Mouse (Mus musculus): ENCODE results near the gene Nphp1.

DNA sequence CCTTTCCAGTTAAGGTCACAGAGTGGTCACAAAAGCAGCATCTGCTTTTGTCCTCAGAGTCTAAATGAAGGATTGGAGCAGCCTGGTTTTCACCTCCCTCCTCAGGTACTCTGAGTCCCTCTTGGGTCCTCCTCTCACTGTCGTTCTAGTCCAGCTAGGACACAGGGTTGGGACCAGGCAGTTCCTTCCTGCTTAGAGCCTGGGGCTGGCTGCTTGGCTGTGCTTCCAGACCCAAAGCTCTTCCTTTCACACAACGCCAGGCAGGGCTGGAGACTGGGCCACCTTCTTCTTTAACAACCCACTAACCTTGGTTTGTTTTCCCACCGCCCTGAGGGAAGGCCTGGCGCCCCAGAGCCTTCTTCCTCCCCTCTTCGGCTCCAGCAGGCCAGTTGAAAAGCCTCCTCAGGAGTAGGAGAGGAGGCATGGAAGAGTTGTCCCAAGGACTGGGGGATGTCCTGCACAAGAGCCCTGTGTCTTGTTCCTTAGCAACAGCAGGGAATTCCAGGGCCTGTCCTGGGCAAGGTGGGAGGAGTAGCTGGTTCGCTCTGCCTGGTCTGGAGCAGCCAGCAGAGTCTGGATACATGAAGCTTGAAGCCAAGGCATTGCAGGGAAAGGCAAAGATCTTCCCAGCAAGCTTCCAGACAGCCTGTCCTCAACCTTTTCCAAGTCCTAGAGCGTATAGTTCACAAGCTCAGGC lies 58.2 kb downstream of the Nphp1 start:
- no peak for TF ChIP-seq CTCF (IDR thresholded peaks at IDR 0.05; ENCODE audit: borderline replicate concordance, extremely low read depth, insufficient read depth, insufficient read length)
- TF ChIP-seq POLR2A (IDR thresholded peaks at IDR 0.05; ENCODE audit: borderline replicate concordance, extremely low read depth, insufficient read depth, insufficient read length, poor library complexity, severe bottlenecking) = no peak

Data from brain, embryonic 14.5 days (tissue).